Mouse (Mus musculus) testis, adult 2 months (tissue): ENCODE results near the gene B4gat1.

Source experiments
- CTCF ChIP-seq: fragments of 200-500 bp; IDR thresholded peaks from 2 replicates; pipeline ENCODE4 v1.5.1; 2012; ENCODE audit warnings: low read depth, mild to moderate bottlenecking, inconsistent platforms, low read length, moderate library complexity; ENCODE audit not compliant: control insufficient read depth, insufficient read depth, insufficient replicate concordance
- POLR2A ChIP-seq: fragments of 200-500 bp; IDR thresholded peaks from 2 replicates; pipeline ENCODE4 v1.6.1; 2012; ENCODE audit warnings: low read depth, mild to moderate bottlenecking, inconsistent platforms, low read length, moderate library complexity; ENCODE audit not compliant: control insufficient read depth

- no peak for TF ChIP-seq CTCF
- TF ChIP-seq POLR2A, result no peak
Measured at GRCm38 (mm10) chr19:5017611-5018010, 21.0 kb upstream of the B4gat1 start.
